Mouse (Mus musculus): ENCODE data around the gene Iqcg.

The Iqcg gene

DNA sequence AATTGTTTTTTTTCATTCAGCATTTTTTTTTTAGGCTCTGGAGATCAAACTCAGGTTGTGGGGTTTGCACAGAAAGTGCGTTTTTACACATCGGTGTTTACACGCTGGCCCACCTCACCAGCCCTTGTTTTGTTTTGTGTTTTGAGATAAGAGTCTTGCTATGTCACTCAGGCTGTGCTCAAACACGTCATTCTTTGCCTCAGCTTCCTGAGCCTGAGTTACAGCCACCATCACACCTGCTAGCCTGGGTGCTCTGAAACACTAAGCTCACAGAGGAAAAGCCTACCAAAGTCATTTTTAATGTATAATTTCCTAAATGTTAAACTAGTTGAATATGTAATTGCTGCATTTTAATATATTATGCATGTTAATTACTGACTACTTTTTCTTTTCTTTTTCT, 74.6 kb downstream of the Iqcg start:
- DNase-seq (ENCODE audit: low read depth, low spot score), result no peak

DNA sequence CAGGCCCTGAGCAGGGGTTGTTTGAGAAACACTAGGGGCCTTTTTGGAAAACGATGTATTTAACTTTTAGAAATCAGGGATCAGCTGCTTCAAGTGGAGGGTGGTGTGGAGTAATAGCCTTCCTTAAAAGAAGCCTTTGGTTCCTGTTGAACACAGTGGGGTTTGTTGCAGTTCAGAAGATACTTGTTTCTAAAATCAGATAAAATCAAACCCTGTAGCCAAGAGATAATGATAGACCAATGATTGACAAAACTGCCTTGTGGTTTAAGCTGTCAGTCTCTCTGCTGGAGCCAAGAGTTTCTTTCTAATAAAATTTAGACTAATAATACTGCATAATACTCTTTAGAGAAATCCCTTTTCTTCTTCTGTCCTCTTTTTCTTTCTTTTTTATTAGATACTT, 75.8 kb downstream of the Iqcg start:
- no peak for DNase-seq (ENCODE audit: low read depth, low spot score)

- no peak for DNase-seq (ENCODE audit: low read depth, low spot score)
These were observed 83.0 kb downstream of the Iqcg start for GRCm38 (mm10) chr16:32973047-32973446.

GRCm38 (mm10) chr16:32972535-32972934, 83.5 kb downstream of the Iqcg start:
- no peak for DNase-seq (ENCODE audit: low read depth, low spot score)

All from WW6 (cell line).